Mouse (Mus musculus) erythroblast, embryonic 14.5 days (primary cell): ENCODE data around the gene Jmjd1c.

Experiments
- GATA1 ChIP-seq: IDR thresholded peaks from 2 replicates; pipeline ENCODE4 v1.6.1; 2012; ENCODE audit warnings: low read length, inconsistent platforms, mixed read lengths
- TAL1 ChIP-seq: IDR thresholded peaks from 3 replicates; pipeline ENCODE4 v1.6.1; 2012; ENCODE audit warnings: low read length, inconsistent platforms, mixed read lengths

DNA sequence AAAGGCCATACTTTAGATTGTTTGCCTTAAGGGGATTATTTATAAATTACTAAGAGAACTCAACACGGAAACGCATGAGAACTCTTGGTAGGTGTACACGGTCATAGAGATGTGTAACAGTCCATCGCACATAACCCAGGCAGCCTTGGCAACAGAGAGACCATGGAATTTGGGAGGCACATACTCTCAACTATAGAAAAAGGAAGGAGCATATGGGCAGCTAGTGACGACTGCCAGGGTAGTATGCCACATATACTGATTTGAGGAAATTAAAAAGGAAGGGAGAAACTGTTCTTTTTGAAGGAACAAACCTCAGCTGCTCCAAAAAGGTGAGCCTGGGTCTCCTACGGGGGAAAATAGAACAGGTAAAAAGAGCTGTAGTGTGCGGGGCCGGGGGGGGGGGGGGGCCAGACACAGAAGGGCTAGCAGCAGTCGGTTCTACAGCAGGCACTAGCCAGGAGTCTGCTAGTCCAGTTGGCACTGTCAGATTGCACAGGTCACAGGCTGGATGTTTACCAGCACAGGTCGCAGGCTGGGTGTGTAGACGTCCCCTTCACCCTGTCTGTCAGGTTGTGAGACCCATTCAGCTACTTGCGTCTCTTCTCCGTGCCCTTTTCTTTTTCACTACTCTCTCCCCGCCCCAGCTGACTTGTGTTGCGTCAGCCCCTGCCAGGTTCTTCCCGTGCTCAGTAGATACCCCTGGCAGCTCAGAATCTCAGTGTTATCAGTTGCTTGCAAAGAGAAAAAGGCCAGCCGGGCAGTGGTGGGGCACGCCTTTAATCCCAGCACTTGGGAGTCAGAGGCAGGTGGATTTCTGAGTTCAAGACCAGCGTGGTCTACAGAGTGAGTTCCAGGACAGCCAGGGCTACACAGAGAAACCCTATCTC, 9.6 kb downstream of the Jmjd1c start:
- TF ChIP-seq TAL1, result no peak
- TF ChIP-seq GATA1, result no peak
